Mouse (Mus musculus) bone marrow macrophage, adult 2 months (primary cell): ENCODE results near the gene Slc48a1.

Experiments
- CTCF ChIP-seq: IDR thresholded peaks from 2 replicates; pipeline ENCODE4 v1.5.1; 2012; ENCODE audit warnings: low read depth, mild to moderate bottlenecking, low read length, moderate library complexity
- POLR2A ChIP-seq: IDR thresholded peaks from 2 replicates; pipeline ENCODE4 v1.6.1; 2012; ENCODE audit warnings: mild to moderate bottlenecking, low read depth, low read length, borderline replicate concordance

- TF ChIP-seq POLR2A (no peak), CTCF (no peak)
Observed at GRCm38 (mm10) chr15:97812126-97812525, 33.8 kb downstream of the Slc48a1 start.
